Comparison of ENCODE assay signal across 8 mouse cellular contexts in the genomic region with DNA sequence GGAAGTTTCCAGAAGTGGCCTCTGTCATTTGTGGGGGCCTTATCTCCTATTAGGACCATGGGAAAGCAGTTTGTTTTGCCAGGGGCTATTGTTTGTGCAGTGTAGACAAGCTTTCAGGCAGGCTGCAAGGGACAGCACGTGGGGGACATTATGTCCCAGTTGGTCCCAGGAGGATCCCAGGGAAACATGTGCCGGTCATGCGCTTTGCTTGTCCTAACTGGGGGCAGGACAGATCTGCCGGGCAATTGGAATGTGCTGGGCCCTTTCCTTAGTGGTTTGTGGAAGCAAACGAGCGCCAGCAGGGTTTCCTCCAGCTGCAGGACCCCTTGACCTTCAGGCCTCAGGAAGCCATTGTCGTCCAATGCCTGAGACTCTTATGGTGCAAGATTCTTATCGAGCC. TPM values are rescaled to one million over a fixed set of nuclear protein-coding genes. Genes with fewer than 3 reads are reported as not detected.
A peak's percentile ranks its signal among the peaks of the same experiment; 100 is the strongest.
DNase-seq lines count a peak whose midpoint lies in the region; ATAC-seq and TF ChIP-seq lines count a peak whose summit lies in the region.

No protein-coding gene starts in this region.

- H3K9ac ChIP-seq in hindbrain, postnatal 0 days (replicated peaks; ENCODE audit: low read length) = no peak overlapping the region
- H3K9ac ChIP-seq in hindbrain, embryonic 12.5 days = no peak overlapping the region
- no peak overlapping the region for H3K9ac ChIP-seq in intestine, embryonic 16.5 days (ENCODE audit: low read depth, low read length)

- WGBS in hindbrain, postnatal 0 days = 39% methylated on average over 8 of the region's 8 CpGs
- WGBS in hindbrain, embryonic 12.5 days = 30% methylated on average over 8 of the region's 8 CpGs
- WGBS in embryonic facial prominence, embryonic 10.5 days = 12% methylated on average over 8 of the region's 8 CpGs
- 41% methylated on average over 8 of the region's 8 CpGs for WGBS in intestine, embryonic 16.5 days

- peaks cover 24% of the 10 kb centered on the region for H3K4me1 ChIP-seq in hindbrain, postnatal 0 days (ENCODE audit: insufficient read depth, low read length)
- peaks cover 17% of the 10 kb centered on the region for H3K4me1 ChIP-seq in hindbrain, embryonic 12.5 days
- H3K4me1 ChIP-seq in embryonic facial prominence, embryonic 10.5 days = peaks cover 55% of the 10 kb centered on the region
- peaks cover 45% of the 10 kb centered on the region for H3K4me1 ChIP-seq in intestine, embryonic 16.5 days (ENCODE audit: control insufficient read depth, insufficient read depth, low read length)

- DNase-seq in hindbrain, postnatal 0 days (ENCODE audit: low spot score) = peak; percentile 40
- peak; percentile 49 for DNase-seq in embryonic facial prominence, embryonic 10.5 days (ENCODE audit: low spot score)
- peak; percentile 75 for DNase-seq in lung, postnatal 10 days
- DNase-seq in left cerebral cortex, postnatal 4 days = no peak
- no peak for DNase-seq in thymus, postnatal 4 days
- no peak for DNase-seq in spleen, postnatal 36 days (ENCODE audit: low spot score in 2 of 2)

- no peak overlapping the region for H3K4me3 ChIP-seq in hindbrain, postnatal 0 days (ENCODE audit: low read length)
- no peak overlapping the region for H3K4me3 ChIP-seq in hindbrain, embryonic 12.5 days
- no peak overlapping the region for H3K4me3 ChIP-seq in embryonic facial prominence, embryonic 10.5 days
- H3K4me3 ChIP-seq in intestine, embryonic 16.5 days (ENCODE audit: low read length) = no peak overlapping the region

- H3K27me3 ChIP-seq in hindbrain, postnatal 0 days (ENCODE audit: insufficient read depth, low read length) = no peaks in the 10 kb centered on the region
- no peaks in the 10 kb centered on the region for H3K27me3 ChIP-seq in hindbrain, embryonic 12.5 days
- no peaks in the 10 kb centered on the region for H3K27me3 ChIP-seq in embryonic facial prominence, embryonic 10.5 days (replicated peaks; ENCODE audit: low read depth, poor library complexity, severe bottlenecking)
- H3K27me3 ChIP-seq in intestine, embryonic 16.5 days (replicated peaks; ENCODE audit: control insufficient read depth, insufficient read depth, low read length) = no peaks in the 10 kb centered on the region

- no peak overlapping the region; the same call in 1 of the 2 replicates for H3K27ac ChIP-seq in hindbrain, postnatal 0 days
- H3K27ac ChIP-seq in hindbrain, embryonic 12.5 days = no peak overlapping the region
- peak overlapping the region; percentile 60; the same call in 1 of the 2 replicates for H3K27ac ChIP-seq in embryonic facial prominence, embryonic 10.5 days (replicated peaks)
- H3K27ac ChIP-seq in intestine, embryonic 16.5 days (ENCODE audit: low read length) = peak overlapping the region; percentile 46

- no peak overlapping the region for H3K4me2 ChIP-seq in hindbrain, postnatal 0 days (ENCODE audit: low read depth, low read length)
- H3K4me2 ChIP-seq in hindbrain, embryonic 12.5 days (replicated peaks) = no peak overlapping the region
- H3K4me2 ChIP-seq in intestine, embryonic 16.5 days (ENCODE audit: low read depth, low read length) = no peak overlapping the region

- no peak for TF ChIP-seq CTCF in hindbrain, postnatal 0 days (IDR thresholded peaks at IDR 0.05; ENCODE audit: low read depth)

- intact Hi-C loops in left cerebral cortex, postnatal 4 days (cut with DNase I) = no loop called here

- no peaks in the 10 kb centered on the region for H3K9me3 ChIP-seq in hindbrain, postnatal 0 days (ENCODE audit: low read length)
- no peaks in the 10 kb centered on the region for H3K9me3 ChIP-seq in hindbrain, embryonic 12.5 days (replicated peaks)
- no peaks in the 10 kb centered on the region for H3K9me3 ChIP-seq in embryonic facial prominence, embryonic 10.5 days
- H3K9me3 ChIP-seq in intestine, embryonic 16.5 days (ENCODE audit: control insufficient read depth, low read length) = no peaks in the 10 kb centered on the region

- 0 out of 2 replicates have a peak, but pooled peaks have one; percentile 25 for ATAC-seq in hindbrain, postnatal 0 days
- no peak for ATAC-seq in hindbrain, embryonic 12.5 days (ENCODE audit: low FRiP score)
- peak; percentile 22 for ATAC-seq in intestine, embryonic 16.5 days

- peaks cover 7% of the 10 kb centered on the region for H3K36me3 ChIP-seq in hindbrain, postnatal 0 days (ENCODE audit: insufficient read depth, low read length)
- peaks cover 2% of the 10 kb centered on the region; the same call in 1 of the 2 replicates for H3K36me3 ChIP-seq in hindbrain, embryonic 12.5 days
- peaks cover 30% of the 10 kb centered on the region for H3K36me3 ChIP-seq in embryonic facial prominence, embryonic 10.5 days (replicated peaks)
- H3K36me3 ChIP-seq in intestine, embryonic 16.5 days (ENCODE audit: control insufficient read depth, insufficient read depth, low read length) = peaks cover 2% of the 10 kb centered on the region; the same call in 1 of the 2 replicates

RNA-seq across cellular contexts. Expression of a gene that starts 41.4 kb away (rescaled TPM):
- total RNA-seq in hindbrain, postnatal 0 days (2014; rRNA removed) = 141 and 162 TPM in 2 replicates
- polyA plus RNA-seq in hindbrain, postnatal 0 days (2015; fragmentation: Nextera tagmentation; extraction: Ambion mirVana) = 59.7 and 60.0 TPM in 2 replicates
- polyA plus RNA-seq in hindbrain, embryonic 12.5 days (2016; fragmentation: Nextera tagmentation; extraction: Ambion mirVana) = 42.3 and 46.1 TPM in 2 replicates
- polyA plus RNA-seq in embryonic facial prominence, embryonic 10.5 days (2016; fragmentation: Nextera tagmentation; extraction: Ambion mirVana) = 29.4 and 36.3 TPM in 2 replicates
- polyA plus RNA-seq in intestine, embryonic 16.5 days (2015; fragmentation: Nextera tagmentation; extraction: Ambion mirVana) = 43.4 and 43.7 TPM in 2 replicates
- 10 to 100 TPM; 40.2 to 42.6 TPM for total RNA-seq in left cerebral cortex, postnatal 4 days (2021)

Comparison
In these comparisons a context has a peak if more than half of its experiments do, and no peak if none do; other contexts are left out.
1. DNase-seq: peak in hindbrain, postnatal 0 days (single experiment), embryonic facial prominence, embryonic 10.5 days (single experiment) and lung, postnatal 10 days (single experiment); none in left cerebral cortex, postnatal 4 days (single experiment), thymus, postnatal 4 days (single experiment) and spleen, postnatal 36 days (0 of 2).
2. H3K27ac ChIP-seq: peak in embryonic facial prominence, embryonic 10.5 days (single experiment) and intestine, embryonic 16.5 days (single experiment); none in hindbrain, postnatal 0 days (single experiment) and hindbrain, embryonic 12.5 days (single experiment).